Mouse (Mus musculus) adrenal gland, adult 2 months (tissue): ENCODE results near the gene Armc2. TPM values are rescaled to one million over a fixed set of nuclear protein-coding genes. Genes with fewer than 3 reads are reported as not detected.

Experiments
- DNase-seq: peaks from one replicate; pipeline ENCODE4 v3.0.0; 2021
- long read RNA-seq: library from polyadenylated mRNA; stranded (forward); transcript quantifications from one replicate; pipeline ENCODE4 v2.0.0, GENCODE M21; 2021
- polyA plus RNA-seq: library from polyadenylated mRNA; depleted of rRNA; stranded (reverse); fragments of >200 nt; gene quantifications from 2 replicates; pipeline ENCODE4 v1.2.3, GENCODE M21; 2012; rRNA removed
- total RNA-seq, 2 experiments: library from RNA; stranded (reverse); gene quantifications; 2 replicates each; pipeline ENCODE4 v1.2.3; 2021

Armc2 gene
- 1 to 10 TPM; 2.0 to 2.4 TPM for total RNA-seq
- 0.40 and 0.75 TPM in 2 replicates for polyA plus RNA-seq
- long read RNA-seq, partial matches to known transcripts: 0 of 1 reads
- long read RNA-seq, other reads (novel, unspliced or antisense): 0 of 1 reads

DNA sequence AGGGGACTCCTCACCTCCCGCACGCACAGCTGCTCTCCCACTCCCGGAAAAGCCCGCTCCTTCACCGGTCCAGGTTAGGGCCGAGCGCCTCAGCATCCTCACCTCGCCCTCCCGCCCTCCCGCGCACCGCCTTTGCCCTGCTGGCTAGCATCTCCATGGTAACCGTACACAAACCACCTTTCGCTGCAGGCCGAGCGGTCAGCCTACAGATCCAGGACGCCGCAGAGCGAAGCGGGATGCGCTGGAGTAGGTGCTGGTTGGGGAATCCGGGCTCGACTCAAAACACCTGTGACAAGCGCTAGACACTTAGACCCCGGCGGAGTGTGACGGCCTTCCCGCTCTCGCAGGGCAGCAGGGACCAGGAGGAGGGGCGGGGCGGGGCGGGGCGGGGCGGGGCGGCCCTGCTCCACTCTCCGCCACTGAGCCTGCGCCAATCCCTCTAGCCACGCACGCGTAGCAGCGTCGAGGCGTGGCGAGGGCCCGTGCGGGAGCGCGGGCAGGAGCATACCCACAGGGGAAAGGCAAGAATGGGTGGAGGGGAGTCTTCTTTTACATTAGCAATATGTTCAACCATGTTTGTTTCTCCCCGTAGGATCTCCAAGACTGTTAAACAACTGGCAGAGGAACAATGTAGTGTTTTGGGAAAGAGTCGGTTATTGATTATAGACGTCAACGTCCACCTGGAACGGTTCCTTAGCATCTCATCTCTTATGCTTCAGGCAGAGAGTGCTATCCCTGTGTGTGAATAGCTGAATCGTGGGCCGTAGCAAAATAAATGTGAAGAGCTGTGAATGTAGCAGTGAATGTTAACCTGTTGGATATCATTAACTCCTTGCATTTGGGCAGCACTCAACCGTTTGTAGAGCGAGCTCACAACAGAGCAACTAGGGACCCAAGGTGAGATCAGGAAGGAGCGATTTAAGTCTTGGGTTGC, at the start of gene Armc2:
Gene Armc2 (minus strand): TSS at position 427 of the 934 bp plus-strand sequence.
- peak; percentile 87 for DNase-seq

DNA sequence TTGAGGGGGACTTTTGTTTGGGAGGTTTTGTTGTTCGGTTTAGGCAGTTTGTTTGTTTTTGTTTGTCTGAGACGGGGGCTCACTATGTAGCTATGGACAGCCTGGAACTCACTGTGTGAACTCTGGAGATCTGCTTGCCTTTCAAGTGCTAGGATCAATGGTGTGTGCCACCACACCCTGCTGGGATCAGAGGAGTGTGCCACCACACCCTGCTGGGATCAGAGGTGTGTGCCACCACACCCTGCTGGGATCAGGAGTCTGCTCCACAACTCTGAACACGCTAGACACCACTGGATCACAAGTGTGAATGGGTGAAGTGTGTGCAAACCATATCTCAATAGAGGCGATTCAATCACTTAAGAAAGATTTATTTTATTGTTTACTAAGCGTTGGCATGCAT, 46.2 kb upstream of the Armc2 start:
- no peak for DNase-seq

DNA sequence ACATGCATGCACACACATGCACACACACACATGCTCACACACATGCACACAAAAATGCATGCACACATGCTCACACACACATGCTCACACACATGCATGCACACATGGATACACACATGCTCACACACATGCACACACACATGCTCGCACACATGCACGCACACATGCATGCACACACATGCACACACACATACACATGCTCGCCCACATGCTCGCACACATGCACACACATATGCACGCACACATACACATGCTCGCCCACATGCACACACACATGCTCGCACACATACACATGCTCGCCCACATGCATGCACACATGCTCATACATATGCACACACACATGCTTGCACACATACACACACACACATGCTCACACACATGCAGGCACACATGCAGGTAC, 41.3 kb upstream of the Armc2 start:
- no peak for DNase-seq

- DNase-seq: no peak
Measured at GRCm38 (mm10) chr10:42057746-42058145, 39.5 kb upstream of the Armc2 start.

GRCm38 (mm10) chr10:42057231-42057601, 39.0 kb upstream of the Armc2 start:
- no peak for DNase-seq

- DNase-seq: no peak
Measured at GRCm38 (mm10) chr10:42056486-42057230, 38.4 kb upstream of the Armc2 start.

DNA sequence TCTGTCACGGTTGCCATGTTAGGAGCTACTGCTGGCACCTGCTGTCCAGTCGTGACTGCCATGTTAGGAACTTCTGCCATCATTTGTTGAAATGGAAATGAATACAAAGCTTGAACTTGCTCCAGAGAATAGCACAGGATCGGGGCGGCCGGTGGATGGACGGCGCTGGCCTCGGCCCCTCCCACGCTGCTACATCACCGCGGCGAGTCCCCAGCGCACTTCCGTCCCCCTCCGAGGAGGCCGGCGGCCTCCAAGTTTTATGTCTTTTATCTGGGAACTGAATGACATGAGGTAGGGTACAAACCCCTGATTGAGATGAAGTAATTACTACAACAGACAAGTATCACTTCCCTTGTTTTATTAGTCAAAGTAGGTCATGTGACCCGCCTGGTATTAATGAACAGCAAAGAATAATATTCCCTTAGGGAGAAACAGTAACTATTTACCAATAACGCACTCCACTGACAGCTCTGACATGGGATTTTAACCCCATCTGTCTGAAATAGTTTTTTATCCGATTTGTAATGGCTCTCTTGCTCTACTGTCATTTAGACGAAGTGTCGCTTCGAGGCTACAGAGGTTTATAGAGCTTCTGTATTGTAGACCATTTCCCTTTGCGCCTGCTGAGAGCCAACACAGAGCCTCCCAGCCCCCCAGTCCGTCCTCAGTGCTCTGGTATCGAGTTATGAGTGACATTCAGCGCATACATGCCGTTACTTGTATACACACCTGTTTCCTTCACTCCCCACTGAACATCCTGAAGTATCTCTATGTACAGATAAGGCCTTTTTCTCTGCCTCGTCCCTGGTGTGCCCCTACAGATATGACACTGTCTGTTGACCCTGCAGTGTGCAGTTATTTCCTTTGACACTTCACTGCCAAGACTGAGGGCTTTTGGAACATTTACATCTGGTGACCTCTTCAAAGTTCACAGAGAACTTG, 37.3 kb upstream of the Armc2 start:
- no peak for DNase-seq

DNA sequence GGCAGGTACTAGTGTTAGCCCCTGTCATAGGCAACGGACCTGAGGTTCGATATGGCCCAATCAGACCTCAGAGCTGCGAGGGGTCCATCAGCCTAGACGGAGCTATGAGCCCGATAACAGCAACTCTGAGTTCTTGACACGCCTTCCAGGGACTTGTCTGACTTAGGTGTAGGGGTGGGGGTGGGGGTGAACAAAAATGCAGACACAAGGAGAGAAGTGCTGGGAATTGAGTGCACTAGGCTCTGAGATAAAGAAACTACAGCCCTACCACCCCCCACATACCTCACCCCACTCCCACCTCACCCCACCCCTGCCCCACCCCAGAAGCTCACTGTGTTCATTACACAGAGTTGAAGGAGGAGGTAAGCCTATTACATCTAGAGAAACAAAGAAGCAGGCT, 32.8 kb upstream of the Armc2 start:
- no peak for DNase-seq

GRCm38 (mm10) chr10:42048648-42049047, 30.4 kb upstream of the Armc2 start:
- no peak for DNase-seq

- no peak for DNase-seq
Measured at GRCm38 (mm10) chr10:42044574-42044973, 26.3 kb upstream of the Armc2 start.

GRCm38 (mm10) chr10:42043307-42043706, 25.1 kb upstream of the Armc2 start:
- no peak for DNase-seq

DNA sequence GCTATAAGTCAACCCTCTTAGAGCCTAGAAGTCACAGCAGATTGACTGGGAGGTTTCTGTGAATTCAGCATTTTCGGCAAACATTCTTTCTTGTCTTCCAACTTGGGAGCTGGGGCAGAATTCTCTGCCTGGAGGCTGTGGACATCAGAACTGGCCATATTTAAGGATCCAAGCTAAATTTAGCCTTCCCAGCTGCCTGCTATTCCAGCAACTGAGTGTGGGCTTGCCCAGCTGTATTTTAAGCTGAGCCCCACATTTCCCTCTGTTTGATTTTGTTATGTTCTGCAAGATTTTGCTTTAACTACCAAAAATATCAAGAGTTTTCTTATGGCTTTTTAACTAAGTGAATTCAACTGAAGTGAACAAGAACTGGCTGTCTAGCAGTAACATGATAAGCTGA, 24.6 kb upstream of the Armc2 start:
- DNase-seq: no peak

GRCm38 (mm10) chr10:42042087-42042486, 23.8 kb upstream of the Armc2 start:
- no peak for DNase-seq

- DNase-seq: peak; percentile 71
Measured at GRCm38 (mm10) chr10:42038571-42038970, 20.3 kb upstream of the Armc2 start.

DNA sequence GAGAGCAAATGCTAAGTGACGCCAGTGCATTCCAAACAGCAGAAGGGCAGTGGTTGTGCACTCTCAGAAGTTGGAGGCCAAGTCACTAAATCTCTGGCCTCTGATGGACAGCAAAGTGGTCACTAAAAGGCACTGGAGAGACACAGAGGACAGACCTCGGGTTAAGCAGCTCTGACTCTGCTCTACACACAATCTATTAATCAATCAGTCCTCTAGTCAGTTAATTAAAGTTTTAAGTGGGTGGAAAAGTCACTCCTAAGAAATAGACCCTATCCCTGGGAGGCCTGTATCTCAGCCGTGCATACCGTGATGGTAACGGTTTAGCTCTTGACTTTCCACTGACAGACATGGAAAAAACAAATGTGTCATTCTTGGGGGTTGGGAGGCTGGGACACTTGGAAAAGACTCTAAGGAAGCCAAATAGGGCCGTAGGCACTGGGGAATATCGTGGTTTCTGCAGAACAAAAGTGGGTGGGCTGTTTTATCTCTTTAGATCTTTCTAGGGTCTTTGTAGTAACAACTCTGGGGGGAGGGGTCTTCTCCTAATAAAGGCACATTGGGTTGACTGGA, 19.1 kb upstream of the Armc2 start:
- DNase-seq: peak; percentile 53

DNA sequence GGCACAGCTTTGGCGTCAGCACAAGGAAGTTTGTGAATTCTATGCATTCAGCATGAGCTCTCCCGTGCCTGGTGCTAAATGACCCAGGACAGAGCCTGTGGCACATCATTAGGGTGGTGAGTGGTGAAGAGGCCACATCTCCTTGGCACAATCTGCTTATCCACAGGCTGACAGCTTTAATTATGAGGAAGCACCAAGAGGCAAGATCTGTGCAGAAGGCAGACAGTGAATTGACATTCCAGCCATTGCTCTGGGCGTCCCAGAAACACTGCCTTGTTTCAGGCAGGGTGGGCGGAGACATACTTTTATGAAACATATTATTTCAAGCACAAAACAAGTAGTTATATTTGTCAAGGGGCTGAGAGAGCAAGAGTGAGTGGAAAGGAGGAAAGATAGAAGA, 18.6 kb upstream of the Armc2 start:
- no peak for DNase-seq

DNA sequence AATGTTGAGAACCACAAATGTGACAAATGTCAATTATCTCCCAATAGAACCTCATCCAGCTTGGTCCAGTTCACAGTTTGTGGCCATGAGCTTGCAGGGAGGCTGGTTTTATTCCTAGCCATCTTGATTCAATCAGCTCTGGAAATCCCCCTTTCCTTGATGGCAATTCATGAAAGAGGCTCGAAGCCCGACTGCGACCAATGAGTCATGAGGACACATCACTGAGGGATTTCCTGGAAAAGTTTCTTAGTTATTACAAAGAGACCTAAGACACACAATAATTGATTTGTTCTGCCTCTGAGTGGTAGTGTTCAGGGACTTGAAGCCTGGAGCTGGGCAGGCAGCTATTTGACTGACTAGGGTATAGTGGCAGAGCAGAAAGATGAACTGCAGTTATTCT, 15.3 kb upstream of the Armc2 start:
- peak; percentile 39 for DNase-seq

- DNase-seq: peak; percentile 95
Measured at GRCm38 (mm10) chr10:42031021-42031420, 12.8 kb upstream of the Armc2 start.

DNA sequence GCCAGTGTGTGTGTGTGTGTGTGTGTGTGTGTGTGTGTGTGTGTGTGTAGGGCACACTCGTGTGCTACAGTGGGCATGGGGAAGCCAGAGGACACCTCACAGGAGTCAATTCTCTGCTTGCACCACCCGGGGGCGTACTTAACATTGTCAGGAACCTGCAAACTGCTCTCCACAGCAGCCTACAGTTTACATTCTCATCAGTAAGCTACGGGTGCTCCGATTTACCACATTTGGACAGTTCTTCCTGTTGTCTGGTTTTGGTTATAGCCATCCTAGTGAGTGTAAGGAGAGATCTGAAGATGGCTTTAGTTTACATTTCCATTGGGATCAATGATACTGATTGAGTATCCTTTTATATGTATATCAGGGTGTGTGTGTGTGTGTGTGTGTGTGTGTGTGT, 11.3 kb upstream of the Armc2 start:
- no peak for DNase-seq

DNA sequence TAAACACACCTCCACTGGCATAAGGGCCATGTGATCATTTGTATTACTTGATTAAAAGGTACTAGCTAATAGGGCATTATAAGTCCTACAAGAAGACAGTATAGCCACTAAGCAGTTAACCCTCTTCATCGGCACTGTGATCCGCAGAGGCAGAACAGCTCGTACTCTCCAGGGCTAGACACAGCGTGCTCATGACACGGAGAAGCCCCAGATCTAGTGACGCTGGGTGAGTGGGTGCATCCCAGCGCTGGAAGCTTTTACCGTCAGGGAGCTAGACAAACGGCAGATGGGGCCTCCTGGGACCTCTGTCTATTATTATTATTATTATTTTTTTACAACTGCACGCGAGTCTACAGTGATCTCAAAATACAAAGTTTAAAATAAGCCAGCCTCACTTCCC, 9.1 kb upstream of the Armc2 start:
- DNase-seq: no peak

GRCm38 (mm10) chr10:42024406-42024805, 6.2 kb upstream of the Armc2 start:
- no peak for DNase-seq

DNA sequence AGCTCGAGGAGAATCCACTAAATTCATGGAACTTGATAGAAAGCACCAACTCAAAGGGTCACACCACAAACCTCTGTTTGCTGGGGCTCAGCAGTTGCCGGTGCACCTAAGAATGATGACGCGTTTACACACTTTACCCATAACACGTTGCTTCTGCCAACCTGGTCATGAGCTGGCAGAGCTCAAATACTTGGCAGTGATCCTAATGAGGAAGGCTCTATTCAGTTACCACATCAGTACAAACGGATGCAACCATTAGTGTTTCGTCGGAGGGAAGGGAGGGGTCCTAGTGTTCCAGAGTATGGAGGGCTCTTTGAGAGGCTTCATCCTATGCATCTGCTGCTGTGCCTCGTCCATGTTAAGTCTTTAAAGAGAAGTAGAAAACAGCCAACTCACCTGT, 3.3 kb upstream of the Armc2 start:
- DNase-seq: no peak
